Mouse (Mus musculus): ENCODE data around the gene Tnr.

Gene Tnr

DNA sequence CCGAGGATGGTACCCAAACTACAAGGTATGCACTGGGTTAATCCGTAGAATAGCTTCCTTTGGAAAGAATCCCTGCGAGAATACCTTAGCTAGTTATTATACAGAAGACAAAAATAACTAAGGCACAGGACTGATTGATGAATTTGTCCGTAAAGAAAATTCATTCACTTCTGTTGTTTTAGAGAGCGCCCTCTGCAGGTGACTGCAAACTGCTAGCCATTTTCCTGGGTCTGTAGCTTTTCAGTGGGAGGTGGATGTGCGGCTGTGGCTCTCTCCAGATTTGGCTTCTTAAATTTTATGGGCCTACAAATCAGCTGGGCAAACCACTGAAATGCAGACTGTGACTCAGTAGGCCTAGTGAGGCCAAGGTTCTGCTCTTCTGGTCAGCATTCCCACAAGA lies 42.5 kb downstream of the Tnr start:
- in situ Hi-C loops (cut with MseI, MboI): no loop called here

DNA sequence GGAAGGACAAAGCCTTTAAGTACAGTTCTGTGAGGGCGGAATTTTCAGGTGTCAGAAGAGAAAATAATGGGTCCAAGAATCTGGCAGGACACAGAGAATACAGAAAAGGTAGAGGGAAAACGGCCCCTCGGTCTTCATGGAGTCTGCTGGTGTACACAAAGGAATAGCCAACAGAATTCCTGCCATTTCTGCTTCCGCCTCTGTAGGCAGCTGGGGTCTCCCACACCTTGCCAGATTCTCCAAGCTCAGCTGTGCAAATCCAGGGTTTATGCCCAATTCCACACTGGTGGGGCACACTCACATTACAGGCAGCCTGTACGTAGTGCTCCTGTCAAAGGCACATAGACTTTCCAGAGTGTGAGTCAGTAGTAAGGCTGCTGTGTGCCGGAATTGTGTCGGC lies 43.6 kb downstream of the Tnr start:
- in situ Hi-C loops (cut with MseI, MboI): no loop called here

DNA sequence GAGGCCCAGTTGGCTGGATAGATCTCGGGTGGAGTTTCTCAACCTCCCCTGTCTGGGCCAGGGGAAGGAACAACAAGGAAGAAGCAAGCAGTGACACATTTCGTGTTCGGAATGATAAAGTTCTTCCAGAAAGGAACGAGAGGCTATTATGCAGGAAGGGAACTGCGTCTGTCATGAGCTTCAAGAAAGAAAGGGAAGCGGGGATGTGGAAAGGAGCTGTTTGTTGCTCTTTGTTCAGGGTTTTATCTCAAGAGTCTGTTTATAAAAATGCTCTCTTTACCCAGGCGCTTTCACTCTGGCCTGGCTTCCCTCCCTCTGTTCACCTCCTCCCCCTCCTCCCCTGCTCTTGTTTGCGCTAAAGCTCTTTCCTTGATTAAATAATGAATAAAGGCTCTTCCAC lies 46.7 kb downstream of the Tnr start:
- in situ Hi-C loops (cut with MseI, MboI): no loop called here

DNA sequence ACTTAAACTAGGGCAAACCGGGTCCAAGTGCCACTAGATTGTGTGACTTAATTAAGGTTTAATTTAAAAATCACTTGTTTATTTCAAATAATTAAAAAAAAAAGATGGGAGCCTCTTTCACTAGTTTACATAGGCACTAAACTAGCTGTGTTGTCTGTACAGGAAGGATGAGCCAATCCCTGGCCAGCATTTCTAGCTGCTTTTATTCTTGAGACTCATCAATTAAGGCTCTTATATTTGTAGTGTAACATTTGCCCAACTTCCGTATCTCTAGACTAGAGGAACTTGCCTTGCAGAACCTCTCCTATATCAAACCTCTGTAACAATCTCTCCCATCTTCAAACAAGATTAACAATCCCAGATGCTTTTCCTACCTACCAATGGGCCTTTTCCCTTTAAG lies 47.3 kb downstream of the Tnr start:
- in situ Hi-C loops (cut with MseI, MboI): no loop called here

DNA sequence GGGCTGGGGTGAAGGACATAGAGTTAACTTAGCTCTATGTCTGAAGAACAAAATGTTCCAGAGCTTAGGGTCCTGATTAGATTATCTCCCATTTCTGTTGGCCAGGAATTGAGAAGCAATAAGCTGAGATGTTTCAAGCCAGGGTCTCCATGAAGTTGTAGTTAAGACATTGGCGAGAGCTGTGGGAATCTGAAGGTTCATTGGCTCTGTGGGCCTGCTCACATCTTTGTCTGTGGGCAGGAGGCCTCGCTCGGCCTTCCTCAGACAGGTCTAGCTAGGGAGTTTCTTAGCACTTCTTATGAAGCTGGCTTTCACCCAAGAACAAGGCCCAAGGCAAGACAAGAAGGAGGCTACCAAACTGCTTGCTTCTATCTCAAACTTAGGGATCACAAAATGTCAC lies 48.4 kb downstream of the Tnr start:
- in situ Hi-C loops (cut with MseI, MboI): no loop called here

DNA sequence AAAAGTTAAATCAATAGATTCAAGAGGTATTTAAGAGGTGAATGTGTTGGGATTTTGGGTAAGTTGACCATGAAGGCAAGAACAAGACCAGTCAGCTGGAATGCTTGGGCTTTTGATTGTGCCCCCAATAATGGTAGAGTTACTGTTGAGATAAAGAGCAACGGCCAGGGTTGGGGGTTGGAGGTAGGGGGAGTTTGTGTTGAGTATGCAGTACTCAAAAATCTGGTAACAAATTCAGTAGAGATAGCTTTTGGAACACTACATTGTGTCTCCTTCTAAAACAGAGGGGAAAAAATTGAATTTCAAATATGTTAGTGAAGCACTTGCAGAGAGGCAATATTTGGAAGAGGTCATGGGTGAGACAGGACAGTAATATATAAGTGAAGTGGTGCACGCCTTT lies 49.5 kb downstream of the Tnr start:
- in situ Hi-C loops (cut with MseI, MboI): no loop called here

DNA sequence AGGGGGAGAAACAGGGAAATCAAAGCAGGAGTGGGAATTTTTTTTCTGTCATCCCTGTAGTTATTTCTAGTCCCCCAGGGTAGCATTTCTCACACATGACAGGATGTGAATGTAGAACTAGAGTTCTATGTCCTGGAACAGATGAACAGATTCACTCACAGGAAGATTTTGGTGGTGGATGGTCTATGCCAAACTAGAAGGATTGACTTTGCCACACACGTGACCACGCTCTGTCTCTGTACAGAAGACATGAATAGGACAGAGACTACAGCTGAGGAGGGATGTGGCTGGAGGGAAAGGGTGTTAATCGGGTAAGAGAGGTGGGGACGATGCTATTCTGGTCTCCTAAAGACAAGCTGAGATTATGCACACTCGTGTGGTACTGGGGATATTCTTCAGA lies 51.1 kb downstream of the Tnr start:
- in situ Hi-C loops (cut with MseI, MboI): no loop called here

DNA sequence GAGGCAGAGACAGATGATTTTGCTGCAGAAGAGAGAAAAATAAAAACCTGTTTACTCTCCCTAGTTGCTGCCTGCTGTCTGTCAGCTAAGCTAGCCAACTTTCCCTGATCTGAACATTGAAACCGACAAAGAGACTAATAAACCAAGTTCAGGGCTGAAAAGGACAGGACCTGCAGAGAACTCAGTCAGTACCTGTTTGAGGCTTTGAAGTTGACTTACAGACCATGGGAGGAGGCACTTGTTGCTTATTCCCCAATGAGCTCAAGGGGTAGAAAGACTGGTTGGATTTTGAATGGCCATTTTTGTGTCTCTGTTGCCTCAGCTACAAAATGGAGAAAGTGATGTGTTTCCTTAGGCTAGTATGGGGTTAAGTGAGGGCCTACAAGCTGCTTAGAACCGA lies 52.7 kb downstream of the Tnr start:
- in situ Hi-C loops (cut with MseI, MboI): no loop called here

DNA sequence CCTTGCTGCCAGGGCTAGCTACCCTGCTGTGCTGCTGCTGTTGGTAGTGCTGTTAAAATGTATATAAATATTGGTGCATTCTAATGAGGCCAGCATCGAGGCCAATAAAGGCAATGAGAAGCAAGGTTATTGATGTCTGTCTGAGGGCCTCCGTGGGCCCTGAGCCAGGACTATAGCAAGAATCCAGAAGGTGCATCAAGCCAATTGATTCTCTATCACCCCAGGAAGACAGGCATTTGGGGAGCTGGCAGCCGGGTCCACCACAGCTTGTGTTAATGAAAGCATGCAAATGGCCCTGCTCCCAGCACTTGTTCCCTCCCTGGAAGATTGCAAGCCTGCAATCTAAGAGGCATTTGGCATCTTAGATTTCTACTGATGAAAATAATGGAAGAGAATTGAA lies 54.8 kb downstream of the Tnr start:
- in situ Hi-C loops (cut with MseI, MboI): no loop called here

DNA sequence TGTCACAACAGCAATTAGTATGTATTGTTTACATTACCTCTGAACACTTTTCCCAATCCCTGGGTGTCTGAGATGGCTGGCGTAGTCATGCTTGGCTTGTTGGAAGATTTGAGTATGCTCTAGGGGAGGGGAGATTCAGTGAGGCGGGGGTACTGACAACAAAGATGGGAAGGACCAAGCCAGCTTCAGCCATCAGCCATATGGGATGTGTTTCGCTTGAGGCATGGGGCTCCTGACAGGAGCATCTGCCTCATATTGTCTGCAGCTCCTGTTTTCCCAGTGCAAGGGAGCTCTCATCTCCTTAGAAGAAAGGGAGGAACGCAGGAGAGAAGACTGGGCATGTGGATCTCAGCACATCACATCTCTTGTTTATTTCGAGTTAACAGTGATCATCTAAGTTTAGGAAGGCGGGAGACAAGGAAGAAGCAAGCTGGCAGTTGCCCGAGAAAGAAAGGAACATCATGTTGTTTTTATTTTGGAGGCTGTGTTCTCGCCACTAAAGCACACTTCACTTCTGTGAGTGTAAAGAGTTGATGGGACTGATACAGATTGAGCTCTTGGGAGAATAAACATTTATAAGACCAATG lies 56.9 kb downstream of the Tnr start:
- in situ Hi-C loops (cut with MseI, MboI): no loop called here

DNA sequence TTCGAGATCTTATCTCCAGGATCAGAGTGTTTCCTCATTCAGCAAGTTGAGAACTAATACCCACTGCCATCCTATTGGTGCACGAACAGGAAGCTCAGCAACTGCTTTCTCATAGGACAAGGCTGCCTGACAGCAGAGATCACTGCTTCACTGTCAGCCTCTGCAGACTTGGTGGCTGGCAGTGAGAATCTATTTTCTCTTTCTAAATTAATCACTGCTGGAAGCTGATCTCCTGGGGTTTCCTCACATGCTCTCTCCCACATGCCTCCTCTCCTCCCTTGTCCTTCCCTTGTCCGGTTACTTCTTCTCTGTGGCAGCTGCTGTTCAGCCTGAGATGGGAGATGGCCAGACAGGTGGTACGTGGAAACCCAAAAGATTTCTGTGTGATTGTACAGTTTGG lies 60.3 kb downstream of the Tnr start:
- in situ Hi-C loops (cut with MseI, MboI): no loop called here

DNA sequence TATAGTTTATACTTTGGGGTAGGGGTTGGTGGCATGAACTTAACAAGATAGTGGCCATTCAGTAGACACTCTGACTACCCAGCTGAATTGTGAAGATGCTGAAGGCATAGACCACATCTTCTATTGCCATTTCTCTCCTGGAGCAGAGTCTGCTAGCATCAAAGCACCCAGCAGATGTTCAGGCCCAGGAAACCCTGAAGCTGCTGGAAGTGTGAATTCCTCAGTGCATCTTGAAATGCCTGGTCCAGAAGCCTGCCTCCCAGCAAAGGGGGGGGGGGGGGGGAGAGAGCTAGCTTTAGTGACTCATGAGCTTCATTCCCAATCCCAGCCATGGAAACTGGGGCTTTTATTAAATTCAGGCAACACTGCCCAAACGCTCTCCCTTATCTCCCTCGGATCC lies 65.2 kb downstream of the Tnr start:
- in situ Hi-C loops (cut with MseI, MboI): no loop called here

DNA sequence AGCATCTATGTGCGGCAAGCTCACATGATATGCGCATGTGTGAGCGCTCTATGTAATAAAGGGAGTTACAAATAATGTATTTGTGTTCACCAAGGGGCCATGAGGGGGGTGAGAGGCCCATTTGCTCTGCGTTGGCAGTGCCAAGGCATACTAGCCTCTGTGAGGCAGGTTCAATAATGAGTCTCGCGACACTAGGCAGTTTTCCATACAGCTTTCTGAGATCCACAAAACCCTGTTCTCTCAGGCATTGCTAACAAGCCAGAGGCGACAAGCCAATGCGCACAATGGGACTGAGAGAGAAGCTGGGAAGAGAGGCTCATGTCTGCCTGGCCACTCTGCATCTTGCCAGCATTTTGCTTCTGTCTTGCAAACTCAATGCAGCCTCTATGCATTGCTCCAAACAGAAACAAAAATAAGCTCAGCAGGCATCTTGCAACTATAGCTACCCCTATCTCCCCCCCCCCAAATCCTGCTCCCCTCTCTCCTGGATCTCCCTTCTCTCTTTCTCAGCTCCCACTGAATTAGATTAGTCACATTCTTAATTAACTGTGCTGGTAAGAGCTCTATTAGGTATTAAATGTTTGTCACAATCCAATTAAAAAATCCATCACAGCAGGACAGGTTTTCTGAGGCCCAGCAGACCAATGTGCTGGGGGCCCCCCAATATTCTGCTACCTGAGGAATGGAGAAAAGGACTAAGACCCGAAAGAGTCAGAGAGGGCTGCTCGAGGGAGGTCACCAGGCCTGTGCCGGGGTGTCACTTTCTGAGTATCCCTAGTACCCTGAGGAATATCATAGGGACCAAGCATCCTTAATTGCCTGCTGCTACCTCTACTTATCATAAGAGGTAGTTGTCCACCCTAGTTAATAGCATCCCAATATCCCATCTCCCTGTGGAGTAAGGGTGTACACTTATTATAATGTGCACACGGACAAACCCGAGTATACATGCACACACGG lies 70.8 kb downstream of the Tnr start:
- in situ Hi-C loops (cut with MseI, MboI): no loop called here

DNA sequence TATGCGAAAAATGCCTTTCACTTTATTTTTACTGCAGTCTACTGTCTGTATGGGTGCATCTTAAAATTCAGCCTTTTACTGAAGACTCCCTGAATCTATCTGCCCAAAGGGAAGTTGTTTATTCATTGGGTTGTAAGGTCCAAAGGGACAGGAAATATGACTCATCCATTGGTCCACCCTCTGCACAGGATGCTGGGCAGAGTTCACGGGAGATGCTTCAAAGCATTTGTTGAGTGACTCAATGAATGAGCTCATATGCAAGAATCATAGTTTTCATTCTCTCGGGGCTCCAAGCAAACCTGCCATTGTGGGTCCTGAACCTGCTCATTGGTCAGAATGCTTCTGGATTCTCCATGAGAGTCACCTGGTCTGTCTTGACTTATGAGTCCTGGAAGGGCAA lies 72.2 kb downstream of the Tnr start:
- in situ Hi-C loops (cut with MseI, MboI): no loop called here

DNA sequence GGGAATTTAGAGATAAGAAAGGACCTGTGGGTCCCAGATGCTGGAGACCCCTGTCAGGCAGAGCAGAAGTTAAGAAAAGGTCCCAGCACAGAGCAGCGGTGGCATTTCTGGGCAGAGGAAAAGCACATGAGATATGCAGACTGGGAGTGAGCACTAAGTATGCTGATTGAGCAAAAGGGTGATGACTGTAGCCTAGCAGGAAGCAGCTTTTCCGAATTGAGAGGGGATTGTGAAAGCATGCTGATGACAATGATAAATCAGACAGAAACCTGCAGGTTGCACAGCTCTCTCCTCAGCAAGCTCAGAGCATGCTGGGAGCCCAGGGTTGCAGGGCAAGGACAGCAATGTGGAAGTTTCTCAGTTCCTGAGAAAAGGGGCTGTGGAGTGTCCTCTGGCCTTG lies 73.1 kb downstream of the Tnr start:
- in situ Hi-C loops (cut with MseI, MboI): no loop called here

DNA sequence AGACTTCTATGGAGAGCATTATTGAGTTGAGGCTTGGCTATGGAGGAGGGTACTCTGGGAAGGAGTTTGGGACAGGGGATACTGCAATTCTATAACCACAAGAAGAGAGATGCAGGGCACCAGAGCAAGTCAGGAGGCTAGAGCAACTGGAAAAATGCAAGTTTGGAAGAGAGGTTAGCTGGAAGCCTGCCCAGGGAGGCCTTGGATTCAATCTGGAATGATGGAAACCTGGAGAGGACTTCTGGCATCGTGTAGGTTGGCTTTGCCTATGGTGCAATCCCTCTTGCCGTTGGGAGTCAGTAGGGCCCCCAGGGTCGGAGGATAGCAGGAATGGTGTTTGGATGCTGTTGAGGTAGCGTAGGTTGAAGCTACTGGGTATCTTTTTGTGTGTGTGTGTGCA lies 90.0 kb downstream of the Tnr start:
- in situ Hi-C loops (cut with MseI, MboI): no loop called here

DNA sequence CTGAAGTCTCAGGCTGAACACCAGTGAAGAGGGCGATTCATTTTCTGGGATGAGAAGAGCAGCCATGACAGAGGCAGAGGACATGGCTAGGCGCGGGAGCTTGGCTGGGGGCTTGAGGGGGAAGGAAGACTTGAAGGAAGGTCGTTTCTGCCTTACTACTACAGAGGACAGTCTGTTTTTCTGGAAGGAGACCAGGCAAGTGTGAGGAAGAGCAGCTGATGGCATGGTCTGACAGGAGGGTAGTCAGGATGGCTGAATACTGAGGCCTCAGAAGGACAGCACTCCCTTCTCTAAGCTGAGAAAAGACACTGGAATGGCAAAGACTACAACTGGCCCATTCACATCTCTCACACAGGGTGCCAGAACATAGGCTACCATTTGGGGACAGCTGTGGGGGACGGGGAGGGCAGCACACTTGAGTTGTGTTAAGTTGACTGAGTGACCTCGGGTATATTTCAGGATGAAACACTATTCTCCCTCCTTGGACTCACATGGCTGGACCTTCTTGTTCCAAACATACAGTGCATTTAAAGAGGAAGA lies 90.6 kb downstream of the Tnr start:
- in situ Hi-C loops (cut with MseI, MboI): no loop called here

DNA sequence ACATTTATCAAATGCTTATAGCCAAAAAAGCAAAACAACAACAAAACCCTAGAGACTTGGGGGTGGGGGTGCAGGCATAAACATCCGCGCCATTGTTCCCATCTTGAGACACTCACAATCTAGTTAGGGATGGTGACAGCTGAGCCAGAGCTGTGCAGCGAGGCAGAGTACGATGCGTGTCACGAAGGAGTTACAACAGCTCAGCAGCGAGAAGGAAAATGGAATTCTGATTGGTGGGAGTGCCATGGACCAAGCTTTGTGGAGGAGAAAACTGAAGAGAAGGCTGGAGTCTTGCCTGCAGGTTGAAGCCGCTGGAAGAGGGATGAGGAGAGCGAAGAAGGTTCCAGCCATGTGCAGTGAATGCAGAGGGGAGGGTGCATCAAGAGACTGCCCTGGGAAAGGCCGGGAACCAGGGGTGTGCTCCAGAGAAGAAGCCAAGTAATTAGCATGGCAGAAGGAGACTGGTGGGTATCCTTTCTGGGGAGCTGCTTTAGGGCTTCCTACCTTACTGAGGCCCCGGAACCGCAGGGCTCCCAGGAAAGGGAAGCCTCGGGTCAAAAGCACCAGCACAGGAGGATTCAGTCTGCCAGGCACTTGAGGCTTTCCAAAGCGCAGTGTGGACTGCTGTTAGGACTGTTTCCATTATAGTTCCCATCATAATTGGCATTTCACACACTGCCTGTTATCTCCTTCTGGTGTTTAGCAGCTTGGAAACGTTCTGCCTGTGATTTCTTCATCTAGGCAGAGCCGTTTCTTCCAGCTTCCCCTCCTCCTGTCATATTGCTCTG lies 91.3 kb downstream of the Tnr start:
- in situ Hi-C loops (cut with MseI, MboI): no loop called here

DNA sequence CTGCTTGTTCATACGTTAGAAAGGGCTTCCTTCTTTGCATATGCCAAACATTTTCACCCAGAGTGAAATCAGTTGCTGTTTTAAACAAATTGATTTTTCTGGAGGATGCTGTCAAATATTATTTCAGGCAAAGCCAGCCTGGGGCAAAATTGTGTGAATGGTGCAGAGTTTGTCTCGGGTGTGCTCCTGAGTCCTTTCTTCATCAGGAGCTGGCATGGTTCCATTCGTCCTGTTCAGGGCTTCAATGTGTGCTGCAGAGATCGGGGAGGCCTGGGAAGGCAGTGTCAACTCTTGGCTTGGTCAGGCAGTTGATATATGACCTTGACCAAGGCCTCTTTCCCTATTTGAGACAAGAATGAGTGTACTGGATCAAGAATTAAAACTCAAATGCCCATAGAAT lies 92.1 kb downstream of the Tnr start:
- in situ Hi-C loops (cut with MseI, MboI): no loop called here

DNA sequence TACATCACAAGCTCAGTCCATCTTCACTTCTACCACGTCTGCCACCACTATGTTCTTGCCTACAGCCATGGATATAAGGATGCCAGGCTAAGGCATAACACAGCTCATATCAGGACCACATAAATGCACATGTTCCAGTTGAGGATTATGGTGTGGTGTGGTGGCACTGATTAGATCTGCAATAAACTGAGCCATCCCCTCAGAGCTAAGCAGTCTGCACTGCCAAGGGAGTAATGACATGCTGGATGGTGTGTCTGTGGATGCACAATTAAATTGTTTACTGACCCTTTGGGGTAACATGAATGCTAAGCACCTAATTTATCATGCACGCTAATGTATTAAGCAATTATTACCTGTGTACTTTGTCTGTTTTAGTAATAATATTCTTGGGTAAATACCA lies 95.6 kb downstream of the Tnr start:
- in situ Hi-C loops (cut with MseI, MboI): no loop called here

DNA sequence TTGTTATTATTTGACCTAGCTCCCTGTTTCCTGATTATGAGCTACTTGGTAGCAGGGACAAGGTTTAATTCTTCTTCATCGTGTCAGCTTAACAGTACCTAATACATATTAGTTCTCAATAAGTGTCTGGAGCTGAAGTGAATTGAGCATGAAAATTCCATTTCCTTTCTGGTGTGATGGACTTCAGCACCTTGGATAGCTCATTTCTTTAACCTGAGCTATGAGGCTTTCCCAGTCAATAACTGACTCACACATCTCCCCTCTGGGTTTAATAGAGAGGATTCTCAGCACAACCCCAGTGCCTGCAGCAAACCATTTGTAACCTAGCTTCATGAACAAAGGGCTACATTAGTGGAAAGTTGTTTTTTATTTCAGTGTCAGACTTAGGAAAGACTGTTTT lies 97.8 kb downstream of the Tnr start:
- in situ Hi-C loops (cut with MseI, MboI): no loop called here

DNA sequence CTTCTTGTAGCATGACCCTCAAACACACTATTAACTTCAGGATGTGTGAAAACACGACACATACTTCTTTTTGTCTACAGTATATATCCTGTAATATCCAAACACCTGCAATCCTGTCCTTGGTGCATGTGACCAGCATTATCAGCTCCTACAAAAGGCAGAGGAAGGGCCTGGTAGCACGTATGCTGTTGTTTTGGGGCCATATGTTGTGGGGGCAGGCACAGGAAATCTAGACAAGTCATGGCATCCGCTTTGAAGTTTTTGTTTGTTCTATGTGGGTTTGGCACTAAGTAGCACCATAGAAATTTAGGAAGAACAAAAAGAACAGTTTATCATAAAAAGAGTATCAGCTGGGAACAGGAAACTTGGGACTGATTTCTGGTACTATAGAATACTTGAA lies 105.5 kb downstream of the Tnr start:
- in situ Hi-C loops (cut with MseI, MboI): no loop called here
